Mouse (Mus musculus) bone marrow macrophage, adult 2 months (primary cell): Measurements from ENCODE around the gene Rtkn.

Experiments used
- CTCF ChIP-seq: IDR thresholded peaks from 2 replicates; pipeline ENCODE4 v1.5.1; 2012; ENCODE audit warnings: low read depth, mild to moderate bottlenecking, low read length, moderate library complexity
- POLR2A ChIP-seq: IDR thresholded peaks from 2 replicates; pipeline ENCODE4 v1.6.1; 2012; ENCODE audit warnings: mild to moderate bottlenecking, low read depth, low read length, borderline replicate concordance

DNA sequence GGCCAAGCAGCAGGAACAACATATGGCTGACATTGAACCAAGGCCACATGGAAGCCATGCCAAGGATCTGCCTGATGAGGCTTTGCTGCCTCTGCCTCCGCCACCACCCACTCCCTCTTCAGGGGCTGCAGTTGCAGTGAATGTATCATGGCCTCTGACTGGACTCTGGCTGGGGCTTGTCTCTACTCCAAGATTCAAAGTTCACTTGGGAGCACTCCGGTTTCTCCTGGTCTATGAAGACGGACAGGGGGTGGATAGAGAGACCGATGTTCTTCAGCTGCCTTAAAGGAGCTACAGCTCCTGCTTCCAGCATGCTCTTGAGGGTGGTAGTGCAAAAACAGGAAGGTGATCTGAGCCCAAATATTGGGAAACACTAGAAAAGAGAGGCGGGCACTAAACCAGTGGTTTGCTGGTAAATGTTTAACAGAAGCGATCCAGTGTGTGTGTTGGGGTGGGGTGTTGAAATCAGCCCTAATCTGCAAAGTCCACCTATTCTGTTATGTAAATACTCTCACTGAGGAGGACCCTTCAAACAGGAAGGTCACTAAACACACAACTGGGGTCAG is 3.7 kb upstream of the Rtkn start:
- no peak for TF ChIP-seq CTCF
- TF ChIP-seq POLR2A: no peak
